Mouse (Mus musculus) bone marrow, adult 2 months (tissue): ENCODE measurements around the gene Rhbdl1.

Source experiments
- CTCF ChIP-seq: fragments of 200-500 bp; IDR thresholded peaks from 2 replicates; pipeline ENCODE4 v1.5.1; 2011; ENCODE audit warnings: low read length, control low read depth; ENCODE audit not compliant: control insufficient read depth, insufficient read depth
- POLR2A ChIP-seq: fragments of 200-500 bp; IDR thresholded peaks from 2 replicates; pipeline ENCODE4 v1.6.1; 2011; ENCODE audit warnings: low read depth, mild to moderate bottlenecking, control low read depth, low read length, borderline replicate concordance; ENCODE audit not compliant: control insufficient read depth

DNA sequence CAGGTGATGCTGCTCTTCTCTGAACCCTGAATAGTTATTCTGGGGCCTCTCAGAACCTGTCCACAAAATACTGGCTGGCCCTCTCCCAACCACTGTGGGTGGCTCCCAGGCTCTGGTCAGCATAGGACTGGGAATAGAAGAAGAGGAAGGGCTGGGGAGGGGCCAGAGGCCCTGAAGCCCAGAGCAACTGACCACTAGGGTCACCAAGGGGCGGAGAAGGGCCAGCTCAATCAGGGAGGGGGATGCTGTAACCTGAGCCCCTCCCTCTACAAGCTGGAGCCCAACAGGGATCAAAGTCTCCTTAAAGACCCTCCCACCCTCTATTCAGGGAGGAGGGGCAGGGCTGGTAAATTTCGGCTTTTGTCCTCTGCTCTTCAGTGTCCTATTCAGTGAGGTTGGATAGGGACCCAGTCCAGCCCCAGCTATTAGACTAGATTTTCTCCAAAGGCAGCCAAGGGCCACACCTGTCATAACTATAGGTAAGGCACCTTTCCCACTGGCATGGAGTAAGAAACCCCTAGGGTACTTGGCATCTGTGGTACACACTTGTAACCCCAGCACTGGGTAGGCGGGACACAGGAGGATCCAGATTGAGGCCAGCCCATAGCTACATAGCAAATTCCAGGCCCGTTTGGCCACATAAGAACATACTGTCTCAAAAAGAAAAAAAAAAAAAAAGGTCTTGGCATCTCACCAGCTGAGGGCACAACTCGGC is 43.3 kb upstream of the Rhbdl1 start, which contains the start of gene Wfikkn1:
- TF ChIP-seq POLR2A: no peak
- no peak for TF ChIP-seq CTCF
